Mouse (Mus musculus): ENCODE data around the gene Polr3e.

DNA sequence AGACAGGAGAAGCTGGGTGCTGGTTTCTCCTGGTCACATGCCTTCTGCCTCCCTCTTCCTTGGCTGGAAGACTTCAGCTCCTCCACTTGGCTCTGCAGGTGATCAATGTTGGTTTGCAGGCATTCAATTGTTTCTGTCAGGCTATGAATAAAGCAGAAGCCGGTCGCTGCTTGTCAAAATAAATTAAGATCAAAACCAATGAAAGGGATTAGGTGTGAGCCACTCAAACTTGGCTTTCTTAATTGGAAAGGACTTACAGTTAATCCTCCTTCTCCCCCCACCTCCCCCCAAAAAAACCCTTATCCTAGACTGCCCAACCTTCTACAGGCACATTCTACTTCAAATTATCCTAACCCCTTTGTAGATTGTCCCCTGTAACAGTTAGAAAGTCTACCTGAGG is 42.6 kb downstream of the Polr3e start:
- TF ChIP-seq CTCF (IDR thresholded peaks at IDR 0.05; ENCODE audit: low read depth) (no peak), EP300 (optimal IDR thresholded peaks at IDR 0.05) (no peak)

Measured in stomach, postnatal 0 days (tissue).